Mouse (Mus musculus): ENCODE results near the gene Sbk1. TPM values are rescaled to one million over a fixed set of nuclear protein-coding genes. Genes with fewer than 3 reads are reported as not detected.

Gene Sbk1
- polyA plus RNA-seq, 1 experiment: 24.7 TPM

DNA sequence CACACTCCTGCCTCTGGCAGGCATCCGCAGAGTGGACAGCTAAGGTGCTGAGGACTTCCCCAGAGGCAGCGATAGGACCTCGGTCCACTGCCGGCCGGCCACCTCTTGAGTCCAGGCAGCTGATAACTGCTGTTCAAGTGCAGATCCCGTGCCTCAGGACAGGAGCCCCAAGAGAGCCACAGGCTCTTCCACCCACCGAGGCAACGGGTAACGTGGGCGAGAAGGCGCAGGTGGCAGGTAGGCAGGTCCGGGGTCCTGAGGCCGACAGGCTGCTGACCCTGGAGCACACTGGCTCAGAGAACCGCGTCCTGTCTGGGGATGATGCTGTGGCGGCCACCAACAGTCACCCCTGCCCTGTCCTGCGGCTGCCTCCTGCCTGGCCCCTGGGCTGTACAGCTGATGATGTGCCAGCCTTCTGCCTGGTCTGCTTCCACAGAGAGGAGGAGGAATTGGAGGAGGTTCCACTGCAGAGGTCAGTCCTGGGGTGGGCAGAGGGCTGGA, 23.7 kb upstream of the Sbk1 start:
- Histone ChIP-seq H3K36me3 (ENCODE audit: control insufficient read depth, insufficient read depth, low read length, poor library complexity, severe bottlenecking) (no peaks in the 10 kb centered on the region), H3K4me3 (ENCODE audit: low read depth, low read length) (no peak overlapping the region), H3K27ac (ENCODE audit: insufficient read depth, low read length) (no peak overlapping the region), H3K4me1 (ENCODE audit: control insufficient read depth, insufficient read depth, low read length) (peaks cover 3% of the 10 kb centered on the region), H3K9ac (ENCODE audit: low read depth, poor library complexity, severe bottlenecking) (no peak overlapping the region), H3K9me3 (replicated peaks; ENCODE audit: control insufficient read depth, insufficient read depth, low read length, poor library complexity, severe bottlenecking) (no peaks in the 10 kb centered on the region), H3K27me3 (ENCODE audit: control insufficient read depth, insufficient read depth, low read length, poor library complexity, severe bottlenecking) (no peaks in the 10 kb centered on the region)
- TF ChIP-seq EP300 (IDR thresholded peaks at IDR 0.05; ENCODE audit: insufficient read depth, low read depth, low read length): no peak
- no peak for TF ChIP-seq POLR2A (IDR thresholded peaks at IDR 0.05; ENCODE audit: insufficient read depth, low read length)
- TF ChIP-seq CTCF (IDR thresholded peaks at IDR 0.05; ENCODE audit: low read depth, low read length): no peak

DNA sequence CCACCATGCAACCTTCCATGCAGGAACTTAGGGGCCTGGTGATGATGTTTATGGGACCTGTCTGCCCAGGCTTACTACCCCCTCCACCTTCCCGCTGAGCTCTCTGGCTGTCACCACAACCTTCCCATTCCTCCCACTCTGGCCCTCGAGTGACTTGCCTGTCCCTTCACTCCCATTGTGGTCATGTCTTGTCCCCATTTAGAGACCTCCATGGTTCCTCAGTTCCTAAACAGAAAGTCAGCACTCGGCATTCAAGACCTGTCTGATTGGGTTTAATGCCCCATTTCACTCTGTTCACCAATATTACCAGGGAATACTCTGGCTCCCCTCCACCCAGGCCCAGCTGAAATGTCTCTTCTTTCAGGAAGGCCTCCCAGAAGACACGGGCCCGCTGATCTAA, 23.3 kb upstream of the Sbk1 start:
- Histone ChIP-seq H3K9me3 (replicated peaks; ENCODE audit: control insufficient read depth, insufficient read depth, low read length, poor library complexity, severe bottlenecking) (no peaks in the 10 kb centered on the region), H3K27ac (ENCODE audit: insufficient read depth, low read length) (no peak overlapping the region), H3K27me3 (ENCODE audit: control insufficient read depth, insufficient read depth, low read length, poor library complexity, severe bottlenecking) (no peaks in the 10 kb centered on the region), H3K4me3 (ENCODE audit: low read depth, low read length) (no peak overlapping the region), H3K9ac (ENCODE audit: low read depth, poor library complexity, severe bottlenecking) (no peak overlapping the region), H3K4me1 (ENCODE audit: control insufficient read depth, insufficient read depth, low read length) (peaks cover 3% of the 10 kb centered on the region), H3K36me3 (ENCODE audit: control insufficient read depth, insufficient read depth, low read length, poor library complexity, severe bottlenecking) (no peaks in the 10 kb centered on the region)
- TF ChIP-seq CTCF (IDR thresholded peaks at IDR 0.05; ENCODE audit: low read depth, low read length) (no peak), POLR2A (IDR thresholded peaks at IDR 0.05; ENCODE audit: insufficient read depth, low read length) (no peak), EP300 (IDR thresholded peaks at IDR 0.05; ENCODE audit: insufficient read depth, low read depth, low read length) (no peak)

DNA sequence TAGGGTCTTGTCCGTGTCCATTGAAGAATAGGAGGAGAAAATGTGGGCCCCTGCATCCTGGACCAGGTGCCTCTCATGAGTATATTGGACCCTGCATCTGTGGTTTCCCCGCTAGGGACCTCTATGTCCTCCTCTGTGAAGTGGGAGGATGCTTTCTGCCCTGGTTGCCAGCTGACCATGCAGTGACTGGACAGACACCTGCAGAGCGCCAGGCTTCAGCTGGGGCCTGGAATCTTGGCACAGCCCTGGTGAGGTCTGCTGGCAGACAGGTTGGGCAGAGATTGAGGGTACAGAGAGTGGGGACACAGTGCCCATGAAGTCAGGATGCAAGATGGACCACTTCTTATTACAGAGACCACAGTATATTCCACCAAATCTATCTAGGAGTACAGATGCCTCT, 22.4 kb upstream of the Sbk1 start:
- no peak overlapping the region for H3K4me3 ChIP-seq (ENCODE audit: low read depth, low read length)
- no peak for TF ChIP-seq CTCF (IDR thresholded peaks at IDR 0.05; ENCODE audit: low read depth, low read length)
- TF ChIP-seq EP300 (IDR thresholded peaks at IDR 0.05; ENCODE audit: insufficient read depth, low read depth, low read length): no peak
- no peak for TF ChIP-seq POLR2A (IDR thresholded peaks at IDR 0.05; ENCODE audit: insufficient read depth, low read length)
- H3K4me1 ChIP-seq (ENCODE audit: control insufficient read depth, insufficient read depth, low read length): peaks cover 3% of the 10 kb centered on the region
- no peak overlapping the region for H3K9ac ChIP-seq (ENCODE audit: low read depth, poor library complexity, severe bottlenecking)
- no peak overlapping the region for H3K27ac ChIP-seq (ENCODE audit: insufficient read depth, low read length)
- no peaks in the 10 kb centered on the region for H3K9me3 ChIP-seq (replicated peaks; ENCODE audit: control insufficient read depth, insufficient read depth, low read length, poor library complexity, severe bottlenecking)
- H3K36me3 ChIP-seq (ENCODE audit: control insufficient read depth, insufficient read depth, low read length, poor library complexity, severe bottlenecking): no peaks in the 10 kb centered on the region
- no peaks in the 10 kb centered on the region for H3K27me3 ChIP-seq (ENCODE audit: control insufficient read depth, insufficient read depth, low read length, poor library complexity, severe bottlenecking)

DNA sequence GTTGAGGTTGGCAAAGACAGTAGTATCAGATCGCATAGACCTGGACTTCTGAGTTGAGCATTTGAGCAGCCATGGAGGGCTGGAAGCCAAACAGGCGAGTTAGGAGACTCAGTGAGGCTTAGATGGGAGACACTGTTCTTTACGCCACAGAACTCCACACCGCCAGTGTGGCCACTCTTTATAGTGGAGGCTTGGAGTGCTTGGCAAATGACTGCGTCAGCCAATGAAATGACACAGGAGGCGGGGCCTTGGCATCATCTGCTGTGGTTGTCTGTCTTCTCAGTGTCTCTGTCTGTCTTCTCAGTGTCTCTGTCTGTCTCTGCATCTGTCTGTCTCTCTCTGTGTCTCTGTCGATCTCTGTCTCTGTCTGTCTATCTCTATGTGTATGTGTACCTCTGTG, 21.9 kb upstream of the Sbk1 start:
- Histone ChIP-seq H3K4me3 (ENCODE audit: low read depth, low read length) (no peak overlapping the region), H3K27me3 (ENCODE audit: control insufficient read depth, insufficient read depth, low read length, poor library complexity, severe bottlenecking) (no peaks in the 10 kb centered on the region), H3K27ac (ENCODE audit: insufficient read depth, low read length) (no peak overlapping the region), H3K36me3 (ENCODE audit: control insufficient read depth, insufficient read depth, low read length, poor library complexity, severe bottlenecking) (no peaks in the 10 kb centered on the region), H3K9me3 (replicated peaks; ENCODE audit: control insufficient read depth, insufficient read depth, low read length, poor library complexity, severe bottlenecking) (no peaks in the 10 kb centered on the region), H3K4me1 (ENCODE audit: control insufficient read depth, insufficient read depth, low read length) (peaks cover 3% of the 10 kb centered on the region), H3K9ac (ENCODE audit: low read depth, poor library complexity, severe bottlenecking) (no peak overlapping the region)
- TF ChIP-seq EP300 (IDR thresholded peaks at IDR 0.05; ENCODE audit: insufficient read depth, low read depth, low read length) (no peak), POLR2A (IDR thresholded peaks at IDR 0.05; ENCODE audit: insufficient read depth, low read length) (no peak), CTCF (IDR thresholded peaks at IDR 0.05; ENCODE audit: low read depth, low read length) (no peak)

DNA sequence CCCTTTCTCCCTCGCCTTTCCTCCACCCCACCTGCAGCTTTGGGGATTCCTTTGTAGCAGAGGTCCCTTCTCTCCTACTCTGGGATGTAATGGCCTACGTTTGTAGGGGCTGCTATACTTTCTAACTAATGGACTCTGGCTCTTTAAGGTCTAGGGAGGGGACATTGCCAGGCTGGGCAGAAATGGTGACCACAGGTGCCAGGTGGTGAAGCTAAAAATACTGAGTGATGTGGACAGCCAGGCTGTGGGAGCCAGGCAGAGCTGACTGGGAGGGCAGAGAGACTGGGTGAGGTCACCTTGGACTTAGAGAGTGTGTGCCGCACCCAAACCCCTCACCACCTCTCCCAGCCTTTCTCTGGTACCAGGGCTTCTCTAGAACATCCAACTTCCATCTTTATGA, 20.7 kb upstream of the Sbk1 start:
- Histone ChIP-seq H3K27ac (ENCODE audit: insufficient read depth, low read length) (no peak overlapping the region), H3K36me3 (ENCODE audit: control insufficient read depth, insufficient read depth, low read length, poor library complexity, severe bottlenecking) (no peaks in the 10 kb centered on the region), H3K9me3 (replicated peaks; ENCODE audit: control insufficient read depth, insufficient read depth, low read length, poor library complexity, severe bottlenecking) (no peaks in the 10 kb centered on the region), H3K4me1 (ENCODE audit: control insufficient read depth, insufficient read depth, low read length) (peaks cover 3% of the 10 kb centered on the region), H3K9ac (ENCODE audit: low read depth, poor library complexity, severe bottlenecking) (no peak overlapping the region), H3K4me3 (ENCODE audit: low read depth, low read length) (no peak overlapping the region), H3K27me3 (ENCODE audit: control insufficient read depth, insufficient read depth, low read length, poor library complexity, severe bottlenecking) (no peaks in the 10 kb centered on the region)
- TF ChIP-seq CTCF (IDR thresholded peaks at IDR 0.05; ENCODE audit: low read depth, low read length) (no peak), EP300 (IDR thresholded peaks at IDR 0.05; ENCODE audit: insufficient read depth, low read depth, low read length) (no peak), POLR2A (IDR thresholded peaks at IDR 0.05; ENCODE audit: insufficient read depth, low read length) (no peak)

DNA sequence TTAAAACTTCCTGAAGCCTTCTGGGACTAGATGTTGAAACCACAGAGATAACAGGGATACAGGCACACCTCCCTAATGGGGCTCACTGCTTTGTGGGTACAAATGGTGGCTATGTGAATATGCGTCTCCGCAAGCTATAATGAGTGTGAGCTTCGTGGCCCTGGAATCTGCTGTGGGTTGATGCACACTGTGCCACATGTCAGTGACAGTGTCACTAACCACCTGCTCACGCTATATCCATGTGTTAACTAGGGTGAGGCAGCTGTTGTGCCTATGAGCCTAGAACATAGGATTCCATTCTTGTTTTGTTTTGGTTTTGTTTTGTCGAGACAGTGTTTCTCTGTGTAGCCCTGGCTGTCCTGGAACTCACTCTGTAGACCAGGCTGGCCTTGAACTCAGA, 20.2 kb upstream of the Sbk1 start:
- H3K27me3 ChIP-seq (ENCODE audit: control insufficient read depth, insufficient read depth, low read length, poor library complexity, severe bottlenecking): no peaks in the 10 kb centered on the region
- TF ChIP-seq POLR2A (IDR thresholded peaks at IDR 0.05; ENCODE audit: insufficient read depth, low read length) (no peak), CTCF (IDR thresholded peaks at IDR 0.05; ENCODE audit: low read depth, low read length) (no peak), EP300 (IDR thresholded peaks at IDR 0.05; ENCODE audit: insufficient read depth, low read depth, low read length) (no peak)
- peaks cover 4% of the 10 kb centered on the region for H3K4me1 ChIP-seq (ENCODE audit: control insufficient read depth, insufficient read depth, low read length)
- H3K4me3 ChIP-seq (ENCODE audit: low read depth, low read length): no peak overlapping the region
- no peaks in the 10 kb centered on the region for H3K9me3 ChIP-seq (replicated peaks; ENCODE audit: control insufficient read depth, insufficient read depth, low read length, poor library complexity, severe bottlenecking)
- no peaks in the 10 kb centered on the region for H3K36me3 ChIP-seq (ENCODE audit: control insufficient read depth, insufficient read depth, low read length, poor library complexity, severe bottlenecking)
- H3K27ac ChIP-seq (ENCODE audit: insufficient read depth, low read length): no peak overlapping the region
- no peak overlapping the region for H3K9ac ChIP-seq (ENCODE audit: low read depth, poor library complexity, severe bottlenecking)

Data from ES-Bruce4 (cell line).